Mouse (Mus musculus) urinary bladder, postnatal 10 days (tissue): Measurements from ENCODE around the gene Tshz2.
"Not testable (repeated sequence)": the region's sequence is repeated elsewhere in the genome, so short reads cannot be mapped to it uniquely, and the experiment has no call there.

Experiments
- DNase-seq: peaks from one replicate; pipeline ENCODE4 v3.0.0; 2022; ENCODE audit warnings: low spot score

The Tshz2 gene

DNA sequence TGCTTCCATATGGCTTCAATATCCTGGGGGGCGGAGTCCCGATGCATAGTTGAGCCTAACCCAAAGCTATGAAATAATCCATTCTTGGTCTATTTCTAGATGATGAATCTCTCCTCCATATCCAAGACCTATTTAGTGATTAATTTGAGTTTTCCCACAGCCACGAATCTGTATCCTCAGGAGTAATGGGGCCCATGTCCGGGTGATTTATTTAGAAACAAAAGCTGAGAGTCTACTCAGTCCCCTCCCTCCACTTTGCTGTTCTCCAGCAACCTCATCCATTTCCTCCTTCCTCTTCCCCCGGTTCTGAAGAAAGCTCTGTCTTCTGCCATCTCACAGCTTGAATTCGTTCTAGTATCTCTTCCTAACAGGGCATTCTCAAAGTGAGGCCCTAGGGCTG lies 125.3 kb downstream of the Tshz2 start:
- DNase-seq, result no peak

DNA sequence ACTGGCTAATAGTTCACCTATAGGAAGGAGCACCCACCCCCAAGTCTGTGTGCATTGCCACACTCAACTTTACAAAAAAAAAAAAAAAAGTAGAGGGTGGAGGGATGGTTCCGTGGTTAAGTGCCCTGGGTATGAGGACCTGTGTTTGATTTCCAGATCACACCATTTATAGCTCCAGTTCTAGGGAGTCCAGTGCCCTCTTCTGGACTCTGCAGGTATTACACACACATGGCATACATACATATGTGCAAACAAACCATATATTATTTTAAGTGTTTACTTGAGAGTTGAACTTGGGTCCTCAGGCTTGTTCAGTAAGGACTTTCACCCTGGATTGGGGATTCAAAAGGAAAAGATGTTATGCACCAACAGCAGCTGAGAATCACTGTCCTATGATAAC lies 127.3 kb downstream of the Tshz2 start:
- DNase-seq, result no peak

DNA sequence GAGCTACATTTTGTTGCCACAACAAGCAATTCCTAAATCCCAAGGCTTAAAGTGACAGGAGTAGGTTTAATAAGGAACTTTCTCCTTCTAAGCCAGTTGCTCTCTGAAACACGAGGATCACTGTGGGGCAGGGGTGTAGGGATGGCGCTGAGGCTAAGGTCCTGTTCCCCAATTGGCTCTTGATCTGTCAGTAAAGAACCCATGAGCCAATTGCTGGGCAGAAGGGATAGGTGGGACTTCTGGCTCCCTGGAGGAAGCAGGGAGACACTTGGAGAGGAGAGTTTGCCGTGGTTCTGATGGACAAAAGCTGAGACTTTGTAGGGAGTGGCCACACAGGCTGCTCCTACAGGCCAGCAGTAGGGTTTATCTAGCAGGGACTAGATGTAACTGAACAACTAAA lies 128.9 kb downstream of the Tshz2 start:
- DNase-seq, result no peak

DNA sequence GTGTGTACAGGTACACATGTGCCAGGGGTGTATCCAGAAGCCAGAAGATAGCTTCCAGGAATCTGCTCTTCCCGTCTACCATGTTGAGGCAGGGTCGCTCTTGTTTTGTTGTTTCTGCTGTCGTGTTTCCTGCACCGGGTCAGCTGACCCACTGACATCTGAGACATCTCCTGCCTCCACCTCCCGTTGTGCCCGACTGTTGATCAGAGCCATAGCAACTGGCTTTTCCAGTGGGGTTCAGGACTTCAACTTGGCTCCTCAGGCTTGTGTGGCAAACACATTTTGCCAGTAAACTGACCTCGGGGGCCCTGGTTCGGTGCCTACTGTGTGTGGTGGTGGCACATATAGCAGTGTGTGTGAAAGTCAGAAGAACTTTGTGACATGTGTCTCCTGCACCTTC lies 129.5 kb downstream of the Tshz2 start:
- no peak for DNase-seq

DNA sequence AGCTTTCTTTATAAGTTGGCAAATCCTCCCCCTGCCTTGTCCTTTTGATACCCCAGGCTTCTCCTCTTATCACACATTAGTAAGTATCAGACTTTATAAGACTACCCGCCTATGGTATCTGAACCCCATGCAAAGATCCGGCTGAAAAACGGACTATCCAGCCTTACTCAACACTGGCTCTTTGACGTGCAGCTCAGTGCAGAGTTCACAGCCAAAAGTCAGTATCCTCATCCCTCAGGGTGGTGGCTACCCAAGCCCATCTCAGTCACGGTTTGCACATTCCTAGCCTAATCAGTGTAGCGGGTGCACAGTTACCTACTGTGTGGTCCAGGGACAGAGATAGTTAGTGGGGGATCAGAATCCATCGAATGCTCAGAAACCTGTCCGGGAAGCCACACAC lies 130.9 kb downstream of the Tshz2 start:
- no peak for DNase-seq

DNA sequence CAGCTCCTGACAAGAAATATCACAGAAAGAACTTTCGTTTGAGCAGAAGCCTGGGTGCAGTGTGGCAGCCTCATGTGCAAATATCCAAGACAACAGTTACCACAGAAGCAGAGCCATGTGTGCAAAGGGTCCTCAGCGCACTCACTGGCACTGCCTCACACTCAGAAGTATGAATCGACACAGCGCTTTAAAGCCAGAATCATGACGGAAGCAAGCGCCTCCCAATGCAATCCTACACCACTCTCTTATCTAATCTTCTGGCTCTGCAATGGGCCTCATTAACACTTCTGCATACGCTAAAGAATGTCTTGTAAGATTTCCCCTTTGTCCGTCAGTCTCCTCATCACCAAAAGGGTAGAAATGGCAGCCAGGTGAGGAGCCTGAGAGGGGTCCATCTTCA lies 133.4 kb downstream of the Tshz2 start:
- DNase-seq, result no peak

DNA sequence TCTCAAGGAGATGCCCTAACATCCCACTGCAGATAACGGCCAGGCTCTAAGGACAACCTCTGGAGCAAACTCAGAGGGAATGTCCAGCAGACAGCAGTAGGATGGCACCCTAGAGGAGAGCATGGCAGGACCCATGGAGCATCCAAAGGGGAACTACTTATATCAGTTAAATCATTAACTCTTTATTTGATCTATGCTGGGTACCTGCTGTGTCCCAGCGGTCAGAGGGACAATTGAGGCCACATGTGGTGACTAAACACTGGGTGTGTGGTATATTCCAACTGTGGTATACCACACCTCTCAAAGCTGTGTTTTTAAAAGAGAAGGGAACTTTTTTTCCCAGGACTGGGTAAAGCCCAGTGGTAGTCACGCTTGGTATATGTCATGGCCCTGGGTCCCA lies 134.5 kb downstream of the Tshz2 start:
- DNase-seq, result no peak

DNA sequence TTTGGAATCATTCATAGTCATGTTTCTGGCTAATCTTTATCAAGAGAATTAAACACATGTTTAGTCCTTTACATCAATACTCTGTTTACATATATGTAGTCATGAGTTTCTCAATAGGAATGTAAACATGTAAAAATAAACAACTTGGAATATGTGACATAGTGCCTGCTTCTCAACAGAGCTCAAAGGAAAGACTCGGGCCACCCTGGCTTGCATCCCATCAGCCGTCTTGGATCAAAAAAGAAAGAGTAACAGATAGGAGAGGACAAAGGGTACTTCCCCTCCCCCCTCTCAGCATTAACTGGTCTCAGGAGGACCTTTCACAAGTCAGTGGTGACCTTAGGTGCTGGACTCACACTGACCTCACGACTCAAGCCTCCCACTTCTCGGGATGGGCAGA lies 142.3 kb downstream of the Tshz2 start:
- no peak for DNase-seq

DNA sequence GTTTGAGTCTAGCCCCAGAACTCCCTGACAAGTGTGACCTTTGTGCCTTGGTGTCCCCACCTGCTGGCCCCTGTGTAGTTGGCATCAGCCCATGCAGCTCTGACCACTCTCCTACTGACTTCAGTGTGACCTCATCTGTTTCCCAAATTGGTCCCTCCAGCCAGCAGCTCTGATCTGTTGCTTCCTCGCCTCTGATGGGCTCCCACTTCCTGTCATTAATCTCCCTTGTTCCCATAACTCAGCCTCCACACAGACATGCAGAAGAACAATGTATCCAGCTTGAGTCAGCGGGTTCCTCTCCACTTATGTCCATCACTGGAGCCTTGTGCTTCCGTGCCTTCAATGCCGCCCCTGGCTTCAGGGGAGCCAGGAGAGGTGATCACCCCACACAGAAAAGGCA lies 144.4 kb downstream of the Tshz2 start:
- no peak for DNase-seq

DNA sequence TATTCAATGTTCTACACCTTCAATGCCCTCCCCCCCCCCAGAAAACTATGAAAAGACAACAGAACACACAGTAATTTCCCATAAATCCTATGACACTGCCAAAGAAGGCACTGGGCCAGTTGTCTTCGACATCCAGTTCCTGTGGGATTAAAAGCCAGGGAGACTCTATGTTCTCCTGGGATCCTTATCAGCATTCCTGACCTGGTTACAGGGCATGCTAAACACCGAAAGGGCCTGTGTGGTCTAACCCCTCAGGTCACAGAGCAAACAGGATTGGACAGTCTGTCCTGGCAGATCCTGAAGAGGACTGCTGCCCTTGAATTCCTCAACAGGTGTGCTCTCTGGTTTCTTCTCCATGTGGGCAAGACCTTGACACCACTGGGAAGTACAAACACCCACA lies 145.0 kb downstream of the Tshz2 start:
- DNase-seq, result no peak

DNA sequence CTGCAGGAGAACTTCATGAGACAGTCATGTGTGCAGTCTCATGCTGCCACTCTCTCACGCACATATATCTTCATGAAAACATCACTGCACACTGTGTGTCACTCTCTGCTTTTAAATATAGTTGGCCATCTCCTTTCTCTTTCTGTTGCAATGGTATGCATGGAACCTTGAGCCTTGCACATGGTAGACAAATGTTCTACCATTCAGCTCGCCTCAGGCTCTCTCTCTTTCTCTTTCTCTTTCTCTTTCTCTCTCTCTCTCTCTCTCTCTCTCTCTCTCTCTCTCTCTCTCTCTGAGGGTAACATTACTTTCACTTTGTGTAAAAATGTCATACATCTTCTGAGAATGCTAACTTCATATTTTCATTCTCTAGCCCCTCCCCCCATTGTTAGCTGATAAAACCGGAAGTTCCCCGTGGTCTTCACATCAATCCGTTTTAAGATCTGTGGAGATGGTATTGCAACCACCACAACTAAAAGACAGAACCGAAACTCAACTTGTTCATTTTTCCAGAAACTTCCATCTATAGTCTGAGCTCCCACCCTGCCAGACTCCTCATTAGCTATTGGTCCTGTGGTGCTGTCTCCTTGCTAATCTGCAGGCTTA lies 146.0 kb downstream of the Tshz2 start:
- no peak for DNase-seq

DNA sequence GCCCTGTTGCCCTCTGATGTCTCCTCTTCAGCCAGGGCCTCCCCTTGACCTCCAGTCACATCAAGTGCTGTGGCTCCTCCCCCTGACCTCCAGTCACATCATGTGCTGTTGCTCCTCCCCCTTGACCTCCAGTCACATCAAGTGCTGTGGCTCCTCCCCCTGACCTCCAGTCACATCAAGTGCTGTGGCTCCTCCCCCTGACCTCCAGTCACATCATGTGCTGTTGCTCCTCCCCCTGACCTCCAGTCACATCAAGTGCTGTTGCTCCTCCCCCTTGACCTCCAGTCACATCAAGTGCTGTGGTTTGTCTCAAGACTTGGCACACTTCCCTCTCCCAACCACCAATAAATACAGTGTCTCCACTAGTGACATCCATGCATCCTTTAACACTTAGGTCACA lies 148.9 kb downstream of the Tshz2 start:
- not testable (repeated sequence) for DNase-seq

DNA sequence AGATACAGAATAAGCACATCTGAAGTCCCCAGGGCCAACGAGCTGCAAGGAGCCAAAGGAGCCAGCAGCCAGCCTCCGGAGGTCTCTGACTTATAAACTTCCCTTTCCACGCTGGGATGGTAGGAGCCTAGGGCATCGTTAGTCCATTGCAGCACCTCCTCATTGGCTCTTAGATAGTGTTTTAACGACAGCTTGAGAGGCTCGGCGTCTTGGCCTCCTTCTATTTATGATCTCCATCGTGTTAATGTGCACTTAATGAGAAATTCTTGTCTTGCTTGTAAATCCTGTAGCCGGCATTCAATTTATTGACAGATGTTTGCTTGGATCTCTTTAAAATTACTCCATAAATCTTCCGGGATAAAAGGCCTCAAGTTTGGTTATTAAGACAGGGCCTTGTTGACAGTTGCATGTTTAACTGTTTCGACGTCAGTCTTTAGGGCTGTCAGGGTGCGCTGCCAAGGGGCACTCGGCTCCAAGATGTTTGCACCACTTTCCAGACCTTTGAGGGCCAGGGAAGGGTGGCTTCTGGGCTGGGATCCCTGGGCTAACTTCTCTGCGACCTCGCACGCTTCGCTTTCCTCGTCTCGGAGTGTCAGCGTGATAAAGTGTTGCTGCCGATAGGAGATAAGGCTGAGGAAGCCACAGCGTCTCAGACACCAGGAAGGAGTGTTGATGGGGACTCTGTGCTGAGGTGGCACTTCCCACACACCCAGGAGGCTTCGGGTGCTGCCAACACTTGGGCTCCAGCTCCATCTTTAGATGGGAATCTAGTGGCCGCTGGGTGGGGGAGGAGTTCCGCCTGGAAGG lies 150.3 kb downstream of the Tshz2 start:
- no peak for DNase-seq

DNA sequence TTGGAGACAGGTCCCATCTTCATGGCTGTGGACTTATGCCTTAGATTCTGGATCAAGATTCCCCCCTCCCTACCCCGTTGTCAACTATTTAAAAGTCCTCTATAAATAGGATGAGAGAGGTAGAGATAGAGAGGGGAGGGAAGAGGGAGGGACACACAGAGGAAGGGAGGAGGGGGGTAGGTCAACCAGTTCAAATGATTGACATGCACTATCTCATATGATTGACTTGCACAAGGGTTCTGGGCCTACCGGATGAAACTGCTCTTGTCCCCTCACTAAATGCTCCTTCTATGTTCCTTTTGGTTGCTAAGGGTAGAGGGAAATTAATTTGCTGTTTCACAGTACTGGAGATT lies 150.8 kb downstream of the Tshz2 start:
- no peak for DNase-seq

DNA sequence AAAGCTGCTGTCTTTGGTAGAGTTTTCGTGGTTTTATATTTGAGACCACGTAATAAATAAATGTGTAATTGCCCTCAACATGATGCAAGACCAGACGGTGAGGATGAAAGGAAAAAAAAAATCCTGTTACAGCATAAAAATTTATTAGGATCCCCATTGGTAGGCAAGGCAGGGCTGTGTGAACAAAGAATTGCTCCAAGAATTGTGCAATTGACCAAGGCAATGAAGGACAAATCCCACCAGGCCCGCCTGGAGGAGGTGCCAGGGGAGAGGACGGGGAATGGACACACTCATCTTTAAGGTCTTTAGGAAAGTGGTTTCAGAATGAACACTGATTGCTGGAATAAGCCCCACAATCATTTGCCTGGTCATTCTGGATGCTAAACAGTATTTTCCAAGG lies 154.6 kb downstream of the Tshz2 start:
- no peak for DNase-seq

DNA sequence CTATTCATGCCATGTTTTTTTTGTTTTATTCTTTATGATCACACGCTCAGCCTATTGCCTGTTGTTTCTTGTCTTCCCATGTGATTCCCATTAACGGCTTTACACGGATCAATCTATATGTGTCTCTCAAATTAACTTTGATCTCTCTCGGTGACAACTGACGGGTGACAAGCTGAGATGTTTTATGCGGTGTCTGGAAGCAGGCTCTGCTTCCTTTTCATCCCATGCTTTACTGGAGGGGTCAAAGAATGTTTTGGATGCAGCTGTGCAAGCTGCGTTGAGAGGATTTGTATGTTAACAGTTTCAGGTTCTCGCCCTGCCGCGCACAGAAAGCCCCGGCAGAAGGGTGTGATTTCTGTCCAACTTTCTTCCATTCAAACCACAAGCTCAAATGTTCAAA lies 155.1 kb downstream of the Tshz2 start:
- DNase-seq, result no peak

DNA sequence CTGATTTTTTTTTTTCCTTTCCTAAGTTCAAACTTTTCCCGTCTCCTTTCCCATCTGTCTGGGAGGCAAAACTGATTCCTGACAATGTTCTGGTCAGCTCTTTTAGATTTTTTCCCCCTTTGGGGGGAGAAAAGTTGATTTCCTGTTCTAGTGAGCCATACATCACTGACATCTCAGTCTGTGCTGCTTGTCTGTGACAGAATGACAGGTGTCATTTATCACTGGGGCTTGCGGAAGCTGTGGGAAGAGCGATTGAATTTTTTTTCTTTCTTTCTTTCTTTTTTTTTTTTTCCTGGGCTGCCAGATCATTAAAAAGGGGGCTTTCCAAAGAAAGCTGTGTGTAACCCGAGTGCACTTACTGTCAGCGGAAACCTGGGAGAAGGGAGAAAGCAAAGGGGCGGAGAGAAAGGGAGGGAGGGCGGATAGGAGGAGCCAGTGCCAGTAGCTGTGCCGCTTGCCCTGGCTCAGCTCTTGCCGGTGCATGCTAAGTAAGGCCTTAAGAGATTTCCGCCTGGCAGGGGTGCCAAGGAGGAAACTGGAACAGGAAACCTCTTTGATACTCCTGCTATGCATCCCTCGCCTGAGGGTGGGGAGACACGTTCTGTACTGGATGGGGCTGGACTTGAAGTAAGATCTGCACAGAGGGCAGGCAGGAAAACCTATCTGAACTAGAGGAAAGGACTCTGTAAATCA lies 157.8 kb downstream of the Tshz2 start:
- DNase-seq, result no peak

DNA sequence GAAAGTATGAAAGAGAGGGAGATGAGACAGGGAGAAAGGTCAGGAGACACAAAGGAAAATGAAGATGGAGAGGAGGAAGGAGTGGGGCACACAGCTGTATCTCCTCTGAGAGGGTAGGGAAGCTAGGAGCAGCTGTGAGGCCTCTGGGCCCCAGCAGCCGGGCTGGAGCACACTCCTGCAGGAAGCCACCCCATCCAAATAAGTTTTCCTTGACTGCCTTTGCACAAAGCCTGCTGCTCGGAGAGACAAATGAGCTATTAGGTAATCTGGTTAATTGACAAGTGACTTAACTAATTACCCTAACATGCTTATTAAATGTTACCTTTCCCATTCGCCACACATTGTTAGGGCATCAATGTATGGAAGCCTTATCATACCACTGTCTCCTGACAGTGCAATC lies 159.9 kb downstream of the Tshz2 start:
- no peak for DNase-seq

DNA sequence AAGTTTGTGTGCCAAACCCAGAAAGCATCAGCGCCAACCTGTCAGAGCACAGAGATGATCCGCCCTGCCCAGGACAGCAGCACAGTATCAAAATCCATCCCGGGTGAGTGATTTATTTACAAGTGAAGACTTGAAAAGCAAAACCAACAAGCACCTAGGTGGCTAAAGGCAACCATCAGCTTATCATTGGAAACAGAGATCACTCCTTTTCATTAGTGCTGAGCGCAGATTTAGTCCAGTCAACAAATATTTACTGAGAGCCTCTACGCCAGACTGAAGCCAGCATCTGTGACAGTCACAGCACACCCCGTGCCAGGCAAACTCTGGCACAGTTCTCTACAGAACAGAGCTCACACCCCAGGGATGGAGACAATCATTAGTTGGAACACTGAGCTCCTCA lies 169.4 kb downstream of the Tshz2 start:
- DNase-seq, result no peak

DNA sequence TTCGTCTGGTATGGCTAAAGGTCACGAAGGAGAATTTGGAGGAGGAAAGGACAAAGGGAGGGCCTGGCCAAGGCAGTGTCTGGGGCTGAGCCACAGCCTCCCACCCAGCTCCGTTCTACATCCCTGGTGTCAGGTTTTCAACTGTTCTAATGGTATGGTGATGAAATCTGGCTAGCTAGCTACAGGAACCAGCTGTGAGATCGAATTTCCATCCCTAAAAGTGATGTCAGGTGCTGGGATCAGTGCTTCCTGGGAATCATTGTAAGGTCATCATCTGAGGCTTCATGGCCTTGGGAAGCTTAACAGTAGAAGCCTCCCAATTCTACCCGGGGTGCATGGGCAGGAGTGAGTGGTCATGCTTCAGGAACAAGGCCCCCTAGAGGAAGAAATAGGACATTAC lies 171.6 kb downstream of the Tshz2 start:
- no peak for DNase-seq

DNA sequence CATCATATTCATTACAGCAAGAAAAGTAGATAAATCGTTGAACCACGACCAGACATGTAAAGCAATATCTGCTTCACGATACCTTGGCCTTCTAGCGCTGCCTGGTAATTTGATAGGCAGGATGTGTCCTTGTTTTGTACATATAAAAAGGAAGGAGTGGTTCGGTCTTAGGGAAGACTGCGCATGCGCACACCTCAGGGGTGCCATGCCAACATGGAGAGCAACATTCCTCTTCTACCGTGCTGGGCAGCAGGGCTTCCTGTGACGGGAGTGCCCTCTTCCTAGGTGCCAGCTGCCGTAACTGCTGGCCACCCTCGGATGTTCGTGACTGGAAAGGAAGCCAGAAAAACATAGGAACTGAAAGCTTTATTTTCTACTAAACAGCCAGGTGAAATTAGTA lies 172.7 kb downstream of the Tshz2 start:
- DNase-seq, result no peak

DNA sequence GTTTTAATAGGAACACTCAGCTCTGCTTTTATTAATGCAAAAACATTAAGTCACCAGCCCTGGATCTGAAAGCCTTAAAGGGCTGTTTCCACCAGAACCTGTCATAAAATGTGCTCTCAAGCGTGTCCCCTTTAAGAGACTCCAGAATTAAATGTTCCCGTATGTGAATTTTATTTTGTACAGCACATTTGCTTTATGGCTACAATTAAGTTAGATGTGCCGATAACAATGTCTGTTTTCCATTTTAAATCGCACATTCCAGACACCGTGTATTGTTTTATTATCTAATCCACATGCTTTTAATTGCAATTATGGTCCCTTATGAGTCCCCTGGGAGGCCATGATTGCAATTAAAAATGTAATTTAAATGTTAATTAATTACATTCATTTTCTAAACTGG lies 178.8 kb downstream of the Tshz2 start:
- no peak for DNase-seq

DNA sequence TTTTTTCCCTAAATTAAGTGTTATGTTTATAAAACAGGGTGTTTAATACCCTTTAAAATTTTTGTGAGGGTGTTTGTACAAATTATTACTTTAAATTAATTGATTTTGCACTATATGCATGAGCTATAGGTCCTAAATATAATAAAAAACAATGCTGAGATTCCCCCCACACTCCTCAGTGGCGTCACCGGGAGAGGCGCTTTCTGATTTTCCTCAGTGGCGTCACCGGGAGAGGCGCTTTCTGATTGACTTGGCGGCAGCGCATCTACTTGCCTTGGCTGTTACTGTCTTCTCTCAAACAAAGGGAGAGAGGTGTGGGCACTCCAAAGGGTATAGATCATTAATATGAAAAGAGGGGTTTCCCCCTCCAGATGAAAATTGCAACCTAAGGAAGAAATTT lies 179.2 kb downstream of the Tshz2 start:
- DNase-seq, result no peak

DNA sequence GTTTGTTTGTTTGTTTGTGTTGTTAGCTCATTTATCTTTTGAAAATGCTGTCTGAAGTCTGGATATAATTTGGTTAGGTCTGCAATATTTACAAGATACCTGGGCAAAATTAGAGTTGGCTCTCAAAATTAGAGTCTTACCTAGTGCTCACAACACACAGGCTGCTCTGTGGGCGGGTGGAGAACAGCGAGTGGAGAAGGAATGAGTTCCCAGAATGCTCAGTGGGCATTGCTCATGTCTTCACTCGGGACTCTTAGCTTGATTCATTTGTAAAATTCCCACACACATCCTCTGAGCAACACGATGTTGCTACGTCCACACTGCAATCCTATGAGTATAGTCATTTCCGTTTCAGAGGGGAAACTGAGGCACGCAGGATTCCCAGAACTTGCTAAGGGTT lies 180.1 kb downstream of the Tshz2 start:
- DNase-seq, result no peak
